Mouse (Mus musculus) ES-Bruce4 (cell line): ENCODE results near the gene Bax. TPM values are rescaled to one million over a fixed set of nuclear protein-coding genes. Genes with fewer than 3 reads are reported as not detected.

Experiments used
- H3K27ac ChIP-seq: 2 replicates; pipeline ENCODE4 v1.5.1; 2012; ENCODE audit warnings: low read length, inconsistent platforms; ENCODE audit not compliant: insufficient read depth
- H3K27me3 ChIP-seq: 2 replicates; pipeline ENCODE4 v1.6.1; 2012; ENCODE audit warnings: mild to moderate bottlenecking, low read length, inconsistent platforms; ENCODE audit not compliant: control insufficient read depth, poor library complexity, insufficient read depth, severe bottlenecking
- H3K36me3 ChIP-seq: 2 replicates; pipeline ENCODE4 v1.6.1; 2012; ENCODE audit warnings: inconsistent platforms, mild to moderate bottlenecking, low read length, moderate library complexity; ENCODE audit not compliant: control insufficient read depth, poor library complexity, insufficient read depth, severe bottlenecking
- H3K4me1 ChIP-seq: one replicate; pipeline ENCODE4 v1.8.1; 2011; ENCODE audit warnings: low read length; ENCODE audit not compliant: control insufficient read depth, insufficient read depth
- H3K4me3 ChIP-seq: 2 replicates; pipeline ENCODE4 v1.5.1; 2011; ENCODE audit warnings: low read depth, mild to moderate bottlenecking, low read length
- H3K9ac ChIP-seq: 2 replicates; pipeline ENCODE4 v1.6.1; 2012; ENCODE audit warnings: low read depth, mild to moderate bottlenecking, inconsistent platforms; ENCODE audit not compliant: poor library complexity, severe bottlenecking
- H3K9me3 ChIP-seq: replicated peaks from 2 replicates; pipeline ENCODE4 v1.6.1; 2012; ENCODE audit warnings: mild to moderate bottlenecking, low read length, inconsistent platforms; ENCODE audit not compliant: control insufficient read depth, poor library complexity, insufficient read depth, severe bottlenecking
- CTCF ChIP-seq: IDR thresholded peaks from one replicate; pipeline ENCODE4 v1.8.1; 2011; ENCODE audit warnings: low read depth, low read length
- EP300 ChIP-seq: IDR thresholded peaks from 2 replicates; pipeline ENCODE4 v1.6.1; 2011; ENCODE audit warnings: low read depth, low read length; ENCODE audit not compliant: insufficient read depth
- POLR2A ChIP-seq: IDR thresholded peaks from one replicate; pipeline ENCODE4 v1.8.1; 2011; ENCODE audit warnings: low read length; ENCODE audit not compliant: insufficient read depth
- polyA plus RNA-seq: library from polyadenylated mRNA; stranded (reverse); fragments of >200 nt; gene quantifications from 2 replicates; pipeline ENCODE4 v1.2.4, GENCODE M21; 2011; ENCODE audit warnings: low read depth; ENCODE audit not compliant: missing spikeins, insufficient read depth, insufficient read length

Bax gene
- polyA plus RNA-seq, 1 experiment, result 250 TPM

GRCm38 (mm10) chr7:45456721-45457203 is 9.9 kb downstream of the Bax start:
- H3K9me3 ChIP-seq, result no peaks in the 10 kb centered on the region
- H3K27me3 ChIP-seq, result no peaks in the 10 kb centered on the region
- peaks cover 3% of the 10 kb centered on the region for H3K4me1 ChIP-seq
- TF ChIP-seq EP300 (no peak), CTCF (no peak)
- H3K9ac ChIP-seq, result peak overlapping the region; percentile 87
- peak overlapping the region; percentile 57 for H3K27ac ChIP-seq
- peaks cover 32% of the 10 kb centered on the region for H3K36me3 ChIP-seq
- H3K4me3 ChIP-seq, result peak overlapping the region; percentile 90

GRCm38 (mm10) chr7:45455932-45456696 is 10.6 kb downstream of the Bax start:
- no peaks in the 10 kb centered on the region for H3K9me3 ChIP-seq
- H3K4me3 ChIP-seq, result no peak overlapping the region
- H3K27me3 ChIP-seq, result no peaks in the 10 kb centered on the region
- no peak overlapping the region for H3K9ac ChIP-seq
- TF ChIP-seq POLR2A, result no peak
- no peak for TF ChIP-seq CTCF
- TF ChIP-seq EP300, result no peak
- H3K36me3 ChIP-seq, result peaks cover 29% of the 10 kb centered on the region
- peaks cover 3% of the 10 kb centered on the region for H3K4me1 ChIP-seq
- peak overlapping the region; percentile 57 for H3K27ac ChIP-seq

- no peaks in the 10 kb centered on the region for H3K9me3 ChIP-seq
- H3K9ac ChIP-seq, result no peak overlapping the region
- peaks cover 26% of the 10 kb centered on the region for H3K36me3 ChIP-seq
- H3K27me3 ChIP-seq, result no peaks in the 10 kb centered on the region
- H3K4me3 ChIP-seq, result no peak overlapping the region
- no peak overlapping the region for H3K27ac ChIP-seq
- TF ChIP-seq CTCF (no peak), POLR2A (no peak), EP300 (no peak)
- peaks cover 3% of the 10 kb centered on the region for H3K4me1 ChIP-seq
Measured at GRCm38 (mm10) chr7:45454971-45455370, 11.7 kb downstream of the Bax start.

GRCm38 (mm10) chr7:45451344-45451982 is 15.2 kb downstream of the Bax start:
- no peak for TF ChIP-seq POLR2A
- TF ChIP-seq CTCF, result peak; percentile 88
- TF ChIP-seq EP300, result 0 out of 2 replicates have a peak, but pooled peaks have one; percentile 20
- no peak overlapping the region for H3K27ac ChIP-seq

GRCm38 (mm10) chr7:45449974-45450373 is 16.7 kb downstream of the Bax start:
- TF ChIP-seq POLR2A, result no peak
- TF ChIP-seq EP300, result no peak
- no peak for TF ChIP-seq CTCF
- Histone ChIP-seq H3K27ac (peak overlapping the region; percentile 79), H3K36me3 (0 out of 2 replicates have a peak, but pooled peaks cover 5% of the 10 kb centered on the region), H3K9me3 (no peaks in the 10 kb centered on the region), H3K9ac (0 out of 2 replicates have a peak overlapping the region, but pooled peaks have one; percentile 9), H3K27me3 (no peaks in the 10 kb centered on the region), H3K4me3 (no peak overlapping the region), H3K4me1 (peaks cover 3% of the 10 kb centered on the region)

More at GRCm38 (mm10) chr7:45451344-45451982, 15.2 kb downstream of the Bax start:
- H3K9ac ChIP-seq, result no peak overlapping the region
- no peaks in the 10 kb centered on the region for H3K9me3 ChIP-seq
- H3K4me1 ChIP-seq, result peaks cover 6% of the 10 kb centered on the region
- peak overlapping the region; percentile 35 for H3K4me3 ChIP-seq
- H3K36me3 ChIP-seq, result 0 out of 2 replicates have a peak, but pooled peaks cover 5% of the 10 kb centered on the region
- no peaks in the 10 kb centered on the region for H3K27me3 ChIP-seq
